Mouse (Mus musculus) forebrain, embryonic 12.5 days (tissue): Measurements from ENCODE around the gene Galnt7. TPM values are rescaled to one million over a fixed set of nuclear protein-coding genes. Genes with fewer than 3 reads are reported as not detected.
"Not testable (repeated sequence)": the region's sequence is repeated elsewhere in the genome, so short reads cannot be mapped to it uniquely, and the experiment has no call there.

ENCODE experiments used
- ATAC-seq: fragments of 200-750 bp; cut with Nextera tagmentation; 2 replicates; pipeline ENCODE4 v1.8.0; 2017; ENCODE audit warnings: moderate TSS enrichment; ENCODE audit not compliant: low FRiP score
- H3K27ac ChIP-seq: fragments of 300-500 bp; sonication (generic); 2 replicates; pipeline ENCODE4 v1.5.1; 2016; ENCODE audit warnings: mild to moderate bottlenecking
- H3K27me3 ChIP-seq: fragments of 300-500 bp; sonication (generic); 2 replicates; pipeline ENCODE4 v1.6.1; 2016; ENCODE audit warnings: mild to moderate bottlenecking
- H3K36me3 ChIP-seq: fragments of 300-500 bp; sonication (generic); replicated peaks from 2 replicates; pipeline ENCODE4 v1.6.1; 2016; ENCODE audit warnings: mild to moderate bottlenecking
- H3K4me1 ChIP-seq: fragments of 300-500 bp; sonication (generic); 2 replicates; pipeline ENCODE4 v1.6.1; 2016
- H3K4me2 ChIP-seq: fragments of 300-500 bp; sonication (generic); 2 replicates; pipeline ENCODE4 v1.6.1; 2016; ENCODE audit warnings: mild to moderate bottlenecking, moderate library complexity
- H3K4me3 ChIP-seq: fragments of 300-500 bp; sonication (generic); replicated peaks from 2 replicates; pipeline ENCODE4 v1.5.1; 2016; ENCODE audit warnings: mild to moderate bottlenecking
- H3K9ac ChIP-seq: fragments of 300-500 bp; sonication (generic); 2 replicates; pipeline ENCODE4 v1.6.1; 2016; ENCODE audit warnings: mild to moderate bottlenecking
- H3K9me3 ChIP-seq: fragments of 300-500 bp; sonication (generic); 2 replicates; pipeline ENCODE4 v1.6.1; 2016
- WGBS: fragments of 180-500 bp; shearing (Covaris S2); methylation state at CpG from one replicate; pipeline ENCODE4 v1.1.7; 2016; 5-methylcytosine and 5-hydroxymethylcytosine counted together
- polyA plus RNA-seq: library from polyadenylated mRNA; unstranded; fragments of >200 nt; fragmentation: Nextera tagmentation; extraction: Ambion mirVana; gene quantifications from 2 replicates; pipeline ENCODE4 v1.2.1, GENCODE M21; 2016

Galnt7 gene
- polyA plus RNA-seq, 1 experiment from 2014 or later = 18.9 TPM

- H3K4me2 ChIP-seq = no peak overlapping the region
- H3K4me1 ChIP-seq = no peaks in the 10 kb centered on the region
- no peak overlapping the region for H3K27ac ChIP-seq
- H3K4me3 ChIP-seq = no peak overlapping the region
- WGBS = 90% methylated on average over 12 of the region's 12 CpGs
- ATAC-seq = no peak
- H3K36me3 ChIP-seq = peaks cover 23% of the 10 kb centered on the region
- no peaks in the 10 kb centered on the region for H3K9me3 ChIP-seq
- H3K9ac ChIP-seq = no peak overlapping the region
- H3K27me3 ChIP-seq = no peaks in the 10 kb centered on the region
Observed at GRCm38 (mm10) chr8:57520186-57520786, 132.5 kb downstream of the Galnt7 start.

GRCm38 (mm10) chr8:57517723-57518122, 135.1 kb downstream of the Galnt7 start:
- no peaks in the 10 kb centered on the region for H3K9me3 ChIP-seq
- no peaks in the 10 kb centered on the region for H3K27me3 ChIP-seq
- H3K27ac ChIP-seq = no peak overlapping the region
- no peak overlapping the region for H3K9ac ChIP-seq
- H3K4me3 ChIP-seq = no peak overlapping the region
- H3K4me1 ChIP-seq = peaks cover 2% of the 10 kb centered on the region; the same call in 1 of the 2 replicates
- peaks cover 31% of the 10 kb centered on the region for H3K36me3 ChIP-seq
- H3K4me2 ChIP-seq = no peak overlapping the region
- WGBS = 92% methylated on average over 3 of the region's 3 CpGs
- ATAC-seq = no peak

- H3K27me3 ChIP-seq, H3K4me1 ChIP-seq, H3K27ac ChIP-seq, H3K9me3 ChIP-seq, H3K4me2 ChIP-seq, ATAC-seq, H3K9ac ChIP-seq, H3K4me3 ChIP-seq: not testable (repeated sequence)
- WGBS = 83% methylated on average over 5 of the region's 5 CpGs
- H3K36me3 ChIP-seq = peaks cover 31% of the 10 kb centered on the region
Observed at GRCm38 (mm10) chr8:57516685-57517084, 136.1 kb downstream of the Galnt7 start.

GRCm38 (mm10) chr8:57513178-57513661, 139.6 kb downstream of the Galnt7 start:
- not testable (repeated sequence) for H3K27ac ChIP-seq, H3K27me3 ChIP-seq, ATAC-seq, H3K9me3 ChIP-seq
- H3K36me3 ChIP-seq = peaks cover 31% of the 10 kb centered on the region
- H3K4me2 ChIP-seq = peak overlapping the region; percentile 93
- peak overlapping the region; percentile 99 for H3K9ac ChIP-seq
- H3K4me3 ChIP-seq = peak overlapping the region; percentile 89
- WGBS = 24% methylated on average over 10 of the region's 10 CpGs
- peaks cover 13% of the 10 kb centered on the region for H3K4me1 ChIP-seq

GRCm38 (mm10) chr8:57512141-57513056, 140.4 kb downstream of the Galnt7 start:
- Histone ChIP-seq H3K27ac (peak overlapping the region; percentile 100), H3K9me3 (no peaks in the 10 kb centered on the region)
- 0% methylated on average over 68 of the region's 96 CpGs for WGBS

GRCm38 (mm10) chr8:57511316-57512118, 141.3 kb downstream of the Galnt7 start, which contains the start of gene Hmgb2:
Hmgb2 (plus strand) TSS chr8:57511907.
- peak; percentile 100 for ATAC-seq
- Histone ChIP-seq H3K4me1 (peaks cover 13% of the 10 kb centered on the region), H3K27ac (peak within 1 kb of the TSS; percentile 100), H3K9me3 (no peaks in the 10 kb centered on the region), H3K4me2 (peak within 1 kb of the TSS; percentile 93), H3K27me3 (no peaks in the 10 kb centered on the region), H3K4me3 (peak within 1 kb of the TSS; percentile 89), H3K36me3 (peaks cover 20% of the 10 kb centered on the region), H3K9ac (peak within 1 kb of the TSS; percentile 99)
- under 1% methylated on average over 63 of the region's 63 CpGs for WGBS

More at GRCm38 (mm10) chr8:57512141-57513056, 140.4 kb downstream of the Galnt7 start:
- peaks cover 24% of the 10 kb centered on the region for H3K36me3 ChIP-seq
- H3K4me3 ChIP-seq = peak overlapping the region; percentile 89
- peak overlapping the region; percentile 99 for H3K9ac ChIP-seq
- H3K4me2 ChIP-seq = peak overlapping the region; percentile 93
- peak; percentile 60 for ATAC-seq
- no peaks in the 10 kb centered on the region for H3K27me3 ChIP-seq
- peaks cover 13% of the 10 kb centered on the region for H3K4me1 ChIP-seq

- 1% methylated on average over 31 of the region's 31 CpGs for WGBS
- peak overlapping the region; percentile 93 for H3K4me2 ChIP-seq
Observed at GRCm38 (mm10) chr8:57510791-57511315, 142.0 kb downstream of the Galnt7 start.

GRCm38 (mm10) chr8:57508657-57509056, 144.2 kb downstream of the Galnt7 start:
- Histone ChIP-seq H3K36me3 (peaks cover 4% of the 10 kb centered on the region; the same call in 1 of the 2 replicates), H3K4me2 (no peak overlapping the region), H3K4me1 (peaks cover 13% of the 10 kb centered on the region), H3K4me3 (no peak overlapping the region), H3K9ac (no peak overlapping the region), H3K9me3 (no peaks in the 10 kb centered on the region), H3K27me3 (no peaks in the 10 kb centered on the region), H3K27ac (no peak overlapping the region)
- 89% methylated on average over 4 of the region's 4 CpGs for WGBS
- no peak for ATAC-seq

More at GRCm38 (mm10) chr8:57510791-57511315, 142.0 kb downstream of the Galnt7 start:
- peaks cover 13% of the 10 kb centered on the region for H3K4me1 ChIP-seq
- H3K27ac ChIP-seq = peak overlapping the region; percentile 94
- H3K4me3 ChIP-seq = peak overlapping the region; percentile 89
- no peaks in the 10 kb centered on the region for H3K27me3 ChIP-seq
- no peaks in the 10 kb centered on the region for H3K9me3 ChIP-seq
- peaks cover 14% of the 10 kb centered on the region for H3K36me3 ChIP-seq
- ATAC-seq = no peak
- H3K9ac ChIP-seq = peak overlapping the region; percentile 91

GRCm38 (mm10) chr8:57507556-57508063, 145.2 kb downstream of the Galnt7 start:
- Histone ChIP-seq H3K9me3 (no peaks in the 10 kb centered on the region), H3K4me3 (no peak overlapping the region), H3K27ac (no peak overlapping the region), H3K4me2 (no peak overlapping the region), H3K4me1 (peaks cover 11% of the 10 kb centered on the region), H3K9ac (no peak overlapping the region), H3K27me3 (no peaks in the 10 kb centered on the region), H3K36me3 (no peaks in the 10 kb centered on the region; the same call in 1 of the 2 replicates)
- ATAC-seq = no peak
- 92% methylated on average over 4 of the region's 4 CpGs for WGBS

- not testable (repeated sequence) for H3K27me3 ChIP-seq, H3K27ac ChIP-seq, H3K4me1 ChIP-seq, H3K9ac ChIP-seq, H3K9me3 ChIP-seq, H3K4me3 ChIP-seq, H3K4me2 ChIP-seq, H3K36me3 ChIP-seq, ATAC-seq
- WGBS = 96% methylated on average over 1 of the region's 1 CpGs
Observed at GRCm38 (mm10) chr8:57505500-57505899, 147.3 kb downstream of the Galnt7 start.

GRCm38 (mm10) chr8:57503641-57504040, 149.2 kb downstream of the Galnt7 start:
- ATAC-seq = peak; percentile 48; the same call in 1 of the 2 replicates
- 55% methylated on average over 5 of the region's 5 CpGs for WGBS

More at GRCm38 (mm10) chr8:57503641-57504040, 149.2 kb downstream of the Galnt7 start:
- no peak overlapping the region for H3K4me2 ChIP-seq
- H3K36me3 ChIP-seq = no peaks in the 10 kb centered on the region; the same call in 1 of the 2 replicates
- H3K27ac ChIP-seq = no peak overlapping the region
- H3K27me3 ChIP-seq = no peaks in the 10 kb centered on the region
- no peaks in the 10 kb centered on the region for H3K9me3 ChIP-seq
- no peak overlapping the region for H3K9ac ChIP-seq
- H3K4me1 ChIP-seq = peaks cover 9% of the 10 kb centered on the region; the same call in 1 of the 2 replicates
- no peak overlapping the region for H3K4me3 ChIP-seq
